Mouse (Mus musculus) spleen, adult 2 months (tissue): ENCODE measurements around the gene Hmbs.

ENCODE experiments used
- CTCF ChIP-seq: fragments of 200-500 bp; IDR thresholded peaks from 2 replicates; pipeline ENCODE4 v1.5.1; 2011; ENCODE audit warnings: mild to moderate bottlenecking, inconsistent platforms; ENCODE audit not compliant: insufficient read depth, insufficient read length, insufficient replicate concordance; ENCODE audit errors: extremely low read depth
- POLR2A ChIP-seq: fragments of 200-500 bp; IDR thresholded peaks from 2 replicates; pipeline ENCODE4 v1.6.1; 2011; ENCODE audit warnings: low read depth, low read length, inconsistent platforms

DNA sequence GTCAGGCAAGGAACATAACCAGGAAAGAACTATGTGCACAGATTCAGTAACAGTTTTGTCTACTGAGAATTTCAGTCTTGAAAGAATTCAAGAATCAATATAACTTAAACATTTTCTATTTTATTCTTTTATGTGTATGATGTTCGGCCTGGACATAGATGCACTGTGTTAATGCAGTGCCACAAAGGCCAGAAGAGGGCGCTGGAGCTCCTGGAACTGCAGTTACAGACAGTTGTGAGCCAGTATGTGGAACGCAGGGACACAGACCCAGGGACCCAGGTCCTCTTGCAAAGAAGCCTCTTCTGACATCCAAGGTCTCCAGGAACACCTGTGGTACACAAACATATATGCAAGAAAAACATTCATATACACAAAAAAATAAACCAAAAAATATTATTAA is 20.5 kb upstream of the Hmbs start:
- peak; percentile 8; the same call in 1 of the 2 replicates for TF ChIP-seq CTCF
- TF ChIP-seq POLR2A, result no peak
